Mouse (Mus musculus) retina, postnatal 1 day (tissue): ENCODE measurements around the gene Gm21093.
"Not testable (repeated sequence)": the region's sequence is repeated elsewhere in the genome, so short reads cannot be mapped to it uniquely, and the experiment has no call there.

ENCODE experiments used
- DNase-seq: peaks from one replicate; pipeline ENCODE4 v3.0.0-alpha.2; 2012

Gm21093 gene

GRCm38 (mm10) chr4:42034626-42035025 lies at the start of gene Gm21093:
Gene Gm21093, minus strand, starts transcription at chr4:42034726.
- DNase-seq: not testable (repeated sequence)
